Mouse (Mus musculus) testis, adult 2 months (tissue): Measurements from ENCODE around the gene Mpped1.

Experiments
- CTCF ChIP-seq: fragments of 200-500 bp; IDR thresholded peaks from 2 replicates; pipeline ENCODE4 v1.5.1; 2012; ENCODE audit warnings: low read depth, mild to moderate bottlenecking, inconsistent platforms, low read length, moderate library complexity; ENCODE audit not compliant: control insufficient read depth, insufficient read depth, insufficient replicate concordance
- POLR2A ChIP-seq: fragments of 200-500 bp; IDR thresholded peaks from 2 replicates; pipeline ENCODE4 v1.6.1; 2012; ENCODE audit warnings: low read depth, mild to moderate bottlenecking, inconsistent platforms, low read length, moderate library complexity; ENCODE audit not compliant: control insufficient read depth

DNA sequence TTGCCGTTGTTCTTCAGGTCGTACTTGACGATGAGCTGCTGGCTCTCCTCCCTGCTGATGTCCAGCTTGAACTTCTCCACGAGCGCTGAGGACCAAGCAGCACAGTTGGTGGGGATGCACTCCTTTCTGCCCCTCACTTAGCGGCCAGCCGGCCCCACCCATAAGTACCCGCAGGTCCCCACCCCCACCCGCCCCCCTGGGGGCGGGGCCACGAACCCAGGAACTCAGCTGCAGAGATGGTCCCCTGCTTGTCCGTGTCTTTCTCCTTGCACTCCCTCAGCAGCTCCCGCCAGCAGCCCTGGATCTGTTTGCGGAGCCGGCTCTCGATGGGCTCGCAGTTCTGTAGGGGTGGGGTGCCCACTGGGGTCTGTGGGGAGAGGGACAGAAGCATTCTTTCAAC is 91.7 kb downstream of the Mpped1 start:
- no peak for TF ChIP-seq CTCF
- no peak for TF ChIP-seq POLR2A
